Mouse (Mus musculus) brain, adult 2 months (tissue): ENCODE data around the gene Auts2.
"Not testable (repeated sequence)": the region's sequence is repeated elsewhere in the genome, so short reads cannot be mapped to it uniquely, and the experiment has no call there.

Experiments used
- DNase-seq: peaks from one replicate; pipeline ENCODE4 v3.0.0; 2011; ENCODE audit warnings: low read depth, low spot score

The Auts2 gene

DNA sequence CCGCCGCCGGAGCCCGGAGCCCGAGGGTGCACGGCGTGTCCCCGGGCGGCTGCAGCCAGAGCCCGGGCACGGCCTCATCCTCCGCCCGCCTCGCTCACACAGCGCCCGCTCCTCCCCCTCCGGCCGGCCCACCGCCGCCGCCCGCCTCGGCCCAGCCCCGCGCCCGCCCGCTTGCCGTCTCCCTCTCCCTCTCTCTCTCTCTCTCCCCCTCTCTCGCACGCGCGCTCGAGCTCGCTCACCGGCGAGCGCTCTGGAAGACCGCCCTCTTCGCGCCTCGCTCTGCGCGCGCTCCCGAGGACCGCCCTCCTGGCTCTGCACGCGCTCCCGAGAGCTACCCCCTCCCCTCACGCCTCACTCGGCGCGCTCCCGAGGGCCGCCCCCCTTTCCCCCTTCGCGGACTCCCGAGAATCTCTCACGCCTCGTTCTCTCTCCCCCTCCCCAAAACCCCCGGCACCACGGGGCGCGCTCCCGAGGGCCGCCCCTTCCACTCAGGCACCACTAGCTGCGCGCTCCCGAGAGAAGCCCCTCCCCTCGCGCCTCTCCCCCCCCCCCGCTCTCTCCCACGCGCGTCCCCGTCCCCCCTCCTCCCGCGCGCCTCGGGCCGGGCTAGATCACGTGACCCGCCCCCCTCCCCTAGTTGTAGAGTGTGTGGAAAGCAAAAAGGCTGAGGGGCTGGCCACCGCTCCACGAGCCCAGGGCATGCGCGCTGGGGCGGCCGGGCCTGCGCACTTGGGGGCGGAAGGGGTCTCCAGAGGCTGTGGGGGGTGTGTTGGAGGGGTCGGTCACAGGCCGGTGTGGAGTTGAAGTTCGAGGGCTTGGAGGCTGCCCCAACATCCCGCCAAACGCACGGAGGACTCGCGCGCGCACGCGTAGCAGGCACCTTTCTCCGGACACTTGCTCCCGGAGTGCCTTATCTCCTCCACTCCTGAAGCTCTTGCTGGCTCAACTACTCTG, at the start of gene Auts2:
TSS of gene Auts2 (minus strand) at position 227 of the 954 bp plus-strand sequence.
- DNase-seq: peak; percentile 96

DNA sequence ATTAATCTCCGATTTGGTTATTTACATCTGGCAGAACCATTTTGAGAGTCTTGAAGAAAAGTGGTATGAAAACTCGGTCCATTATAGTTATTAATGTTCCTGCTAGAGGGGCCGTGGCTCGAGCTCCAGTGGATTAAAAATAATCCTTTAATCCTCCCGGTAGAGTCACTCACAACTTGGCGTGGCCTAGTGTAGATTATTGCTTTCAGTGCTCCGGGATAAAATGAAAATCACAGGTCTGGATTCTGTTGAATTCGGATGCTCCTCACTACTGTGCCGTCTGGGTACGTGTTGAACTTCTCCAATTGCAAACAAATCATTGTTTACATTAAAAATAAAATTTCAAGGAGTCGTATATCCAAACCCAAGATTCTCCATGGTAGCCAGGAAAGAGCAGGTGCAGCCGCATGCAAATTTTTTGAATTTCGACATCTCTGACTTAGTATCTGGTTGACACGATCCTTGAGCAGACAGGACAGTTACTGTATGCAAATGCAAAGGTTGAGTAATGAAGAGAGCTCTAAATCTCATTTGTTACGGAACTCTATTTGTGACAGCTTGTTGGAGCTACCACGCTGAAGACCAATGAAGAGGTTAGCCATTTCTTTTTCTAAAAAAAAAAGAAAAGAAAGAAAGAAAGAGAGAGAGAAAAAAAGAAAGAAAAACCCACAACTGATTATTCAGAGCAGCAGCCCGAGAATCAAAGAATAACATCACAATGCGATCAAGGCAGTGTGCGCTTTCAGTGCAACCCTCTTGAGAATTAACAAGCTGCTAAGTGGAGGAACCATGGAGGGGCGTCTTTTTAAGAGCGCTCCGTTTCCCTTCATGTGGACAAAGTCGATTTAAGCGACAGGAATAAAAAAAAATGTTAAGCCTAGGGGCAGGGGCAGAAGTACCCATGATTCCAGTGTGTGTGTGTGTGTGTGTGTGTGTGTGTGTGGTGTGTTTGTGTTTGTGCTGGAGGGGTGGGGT, 48.9 kb upstream of the Auts2 start:
- DNase-seq: no peak

DNA sequence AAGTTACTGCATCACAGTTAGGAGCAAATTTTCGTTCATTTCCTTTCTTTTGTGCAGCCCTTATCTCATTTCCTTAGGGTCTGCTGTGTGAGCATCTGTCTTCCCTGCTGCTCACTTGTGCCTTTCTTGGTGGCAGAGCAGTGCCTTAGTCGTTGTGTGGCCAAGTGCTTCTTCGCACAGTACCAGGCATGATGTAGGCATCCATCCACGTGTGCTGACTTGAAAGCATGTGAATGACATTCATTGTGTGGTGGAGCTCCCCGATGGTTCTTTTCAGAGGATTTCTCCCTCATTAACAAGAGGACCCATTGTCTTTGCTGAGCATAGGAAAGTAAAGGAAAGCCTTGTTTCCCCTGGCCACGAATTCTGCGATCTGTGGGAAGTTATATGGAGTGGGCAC, 36.6 kb upstream of the Auts2 start:
- DNase-seq: peak; percentile 74

DNA sequence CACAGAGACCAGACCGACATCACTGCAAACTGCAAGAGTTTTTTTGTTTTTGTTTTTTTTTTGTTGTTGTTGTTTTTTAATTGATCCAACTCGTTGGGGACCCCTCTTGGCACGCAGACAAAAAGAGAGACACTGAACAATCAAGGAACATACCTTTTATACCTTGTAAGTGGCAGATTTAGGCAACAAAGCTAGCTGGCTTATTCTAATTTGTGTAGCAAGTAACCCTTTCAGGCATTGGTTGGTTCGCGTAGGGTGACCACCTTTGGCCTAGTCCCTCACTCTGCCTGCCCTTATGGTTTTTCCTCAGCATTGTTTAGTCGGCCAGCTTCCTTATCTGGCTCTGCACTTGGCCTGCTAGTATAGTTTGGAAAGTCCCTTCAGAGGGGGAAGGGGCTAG, 17.6 kb upstream of the Auts2 start:
- not testable (repeated sequence) for DNase-seq

DNA sequence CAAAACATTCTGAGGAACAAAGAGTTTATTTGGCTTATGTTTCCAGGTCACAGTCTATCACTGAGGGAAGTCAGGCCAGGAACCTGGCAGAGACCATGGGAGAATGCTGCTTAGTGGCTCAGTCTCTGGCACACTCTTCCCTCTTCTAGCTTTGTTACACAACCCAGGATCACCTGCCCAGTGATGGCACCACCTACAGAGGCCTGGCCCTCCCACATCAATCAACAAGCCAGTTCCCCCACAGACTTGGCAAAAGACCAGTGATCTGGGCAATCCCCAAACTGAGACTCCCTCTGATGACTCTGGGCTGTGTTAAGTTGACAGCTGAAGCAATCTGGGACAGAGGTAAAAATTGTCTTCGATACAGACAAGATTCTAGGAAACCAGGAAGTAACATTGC, 2.6 kb upstream of the Auts2 start:
- peak; percentile 41 for DNase-seq

DNA sequence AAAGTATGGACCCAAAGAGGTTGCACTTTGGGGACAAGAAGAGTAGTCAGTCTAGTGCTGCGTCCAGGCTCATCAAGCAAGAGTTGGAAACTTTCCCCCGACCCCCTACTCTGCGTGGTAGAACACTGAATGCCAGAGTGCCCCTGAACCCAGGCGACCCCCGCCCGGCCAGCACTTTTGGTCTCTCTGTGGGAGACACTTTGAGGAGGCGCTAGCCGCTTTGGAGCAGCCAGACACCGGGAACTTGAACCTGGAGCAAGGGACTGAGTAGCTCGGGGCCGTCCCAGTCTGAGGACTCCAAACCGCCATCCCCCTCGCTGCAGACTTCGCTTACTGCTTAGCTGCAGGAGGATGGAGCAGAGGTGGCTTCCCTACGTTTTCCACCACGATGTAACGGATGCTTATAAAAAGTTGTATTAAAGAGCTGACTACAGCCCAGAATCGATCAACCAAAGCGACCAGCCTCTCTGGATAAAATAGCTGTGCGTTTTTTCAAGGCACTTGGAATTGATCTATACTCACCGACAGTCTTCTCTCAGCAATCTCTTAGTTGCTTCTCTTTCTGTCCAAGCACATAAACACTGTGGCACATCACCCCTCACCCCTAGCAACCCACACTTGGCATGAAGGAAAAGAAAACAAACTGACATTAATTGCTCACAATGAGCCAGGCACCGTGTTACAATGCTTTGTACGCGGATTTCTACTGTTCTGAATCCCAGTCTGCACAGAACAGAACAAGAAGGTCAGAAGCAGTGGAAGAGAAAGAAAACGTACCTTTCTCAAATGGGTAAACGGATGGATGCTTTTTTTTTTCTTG, 1.2 kb upstream of the Auts2 start:
- DNase-seq: no peak

DNA sequence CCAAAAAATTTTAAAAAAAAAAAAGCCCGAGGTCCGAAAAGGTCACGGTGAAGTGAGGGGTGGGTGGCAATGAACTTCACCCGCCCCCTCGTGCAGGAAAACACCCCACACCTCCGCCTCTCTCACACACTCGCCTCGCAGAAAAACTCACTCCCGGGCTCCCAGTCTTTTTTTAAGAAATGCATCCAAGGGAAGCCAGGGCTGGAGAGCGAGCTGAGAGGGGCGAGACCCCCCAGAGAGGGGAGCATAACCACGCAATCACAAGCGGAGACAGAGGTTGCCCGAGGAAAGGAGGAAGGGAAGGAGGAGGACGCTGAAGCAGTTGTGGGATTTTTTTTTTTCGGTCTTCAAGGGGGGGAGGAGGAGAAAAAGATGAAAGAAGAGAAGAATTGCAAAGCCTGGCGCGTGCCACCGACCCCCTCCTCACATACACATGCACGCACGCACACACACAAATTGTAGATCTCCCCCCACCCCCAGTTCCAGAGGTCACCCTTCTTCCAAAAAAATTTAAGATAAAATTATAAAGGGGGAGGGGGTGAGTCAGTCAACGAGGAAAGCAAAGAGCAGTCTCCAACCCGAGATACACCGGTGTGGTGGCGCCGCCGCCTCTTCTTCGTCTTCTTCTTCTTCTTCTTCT, 643 bp downstream of the Auts2 start:
- DNase-seq: peak; percentile 33

DNA sequence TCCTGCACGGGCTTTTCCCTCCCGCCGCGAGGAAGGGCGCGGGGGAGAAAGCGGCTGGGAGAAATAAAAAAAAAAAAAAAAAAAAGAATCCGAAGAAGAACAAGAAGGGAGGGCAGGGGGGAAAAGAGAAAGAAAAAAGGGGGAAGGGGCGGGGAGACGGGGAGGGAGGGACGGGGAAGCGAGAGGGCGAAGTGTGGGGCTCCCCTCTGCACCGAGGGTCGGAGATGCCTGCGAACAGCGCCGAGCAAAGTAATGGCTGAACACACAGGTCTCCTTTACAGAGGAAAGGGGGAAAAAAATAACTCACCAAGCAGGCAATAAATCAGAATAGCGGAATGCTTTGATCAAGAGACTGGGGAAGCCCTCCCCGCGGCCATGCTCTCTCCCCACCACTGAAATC, 1.2 kb downstream of the Auts2 start:
- peak; percentile 35 for DNase-seq

DNA sequence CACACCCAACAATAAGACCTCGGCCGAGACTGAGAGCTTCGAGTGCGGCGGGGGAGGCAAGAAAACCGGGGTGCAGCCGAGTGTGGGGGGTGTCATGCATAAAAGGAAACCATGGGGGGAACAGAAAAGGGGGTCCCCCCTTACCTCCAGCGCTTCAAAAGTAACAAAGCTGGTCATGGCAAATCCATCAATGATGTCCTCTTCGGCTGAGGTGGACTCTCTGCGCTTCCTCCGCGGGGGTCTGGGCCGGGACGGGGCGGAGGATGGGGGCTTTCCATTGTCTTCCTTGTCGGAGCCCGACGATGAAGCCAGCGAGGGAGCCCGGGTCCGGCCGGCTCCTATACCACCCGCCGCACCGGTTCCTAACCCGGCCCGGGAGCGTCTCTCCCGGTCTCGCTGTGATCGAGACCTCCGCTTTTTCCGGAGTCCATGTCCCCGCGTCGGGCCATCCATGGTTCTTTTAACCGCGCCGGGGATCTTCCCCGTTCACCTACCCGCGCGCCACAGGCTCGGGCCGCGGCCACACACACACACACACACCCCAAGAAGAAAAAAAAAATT, 1.7 kb downstream of the Auts2 start:
- DNase-seq: peak; percentile 27

DNA sequence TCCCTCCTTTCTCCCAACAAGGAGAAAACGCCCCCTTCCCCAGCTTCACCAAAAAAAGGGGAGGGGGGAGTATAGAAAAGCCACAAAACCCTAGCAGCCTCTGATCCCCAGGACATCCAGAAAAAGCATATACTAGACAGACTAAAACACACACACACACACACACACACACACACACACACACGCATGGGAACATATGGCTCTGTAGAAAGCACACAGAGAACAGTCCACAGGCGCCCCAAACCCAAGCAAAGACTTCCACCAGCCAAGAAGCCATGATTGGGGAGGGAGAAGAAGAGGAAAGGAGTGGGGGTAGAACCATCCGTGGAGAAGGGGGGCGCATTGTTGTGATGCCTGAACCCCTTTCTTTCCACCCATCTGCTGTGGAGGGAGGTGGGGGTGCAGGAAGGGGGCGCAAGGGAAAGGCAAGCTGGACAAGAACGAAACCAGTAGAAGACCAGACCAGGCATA, 2.3 kb downstream of the Auts2 start:
- peak; percentile 68 for DNase-seq

DNA sequence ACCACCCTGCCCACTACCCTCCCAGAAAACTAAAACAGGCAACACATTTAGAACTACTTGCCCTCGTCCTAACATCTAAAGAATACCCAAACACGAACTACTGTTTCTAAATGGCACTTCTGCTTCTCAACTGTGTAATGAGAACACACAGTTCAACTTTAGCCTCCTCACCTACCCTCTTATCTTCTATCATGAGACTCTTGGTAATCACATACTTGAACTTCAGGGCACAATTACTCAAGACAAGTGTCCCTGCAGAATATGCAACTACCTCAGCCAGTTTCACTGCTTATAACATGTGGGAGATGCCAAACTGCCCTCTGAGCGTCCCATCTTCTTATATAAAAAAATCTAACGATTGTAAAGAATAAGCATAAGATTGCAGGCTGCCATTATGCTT, 5.7 kb downstream of the Auts2 start:
- no peak for DNase-seq

DNA sequence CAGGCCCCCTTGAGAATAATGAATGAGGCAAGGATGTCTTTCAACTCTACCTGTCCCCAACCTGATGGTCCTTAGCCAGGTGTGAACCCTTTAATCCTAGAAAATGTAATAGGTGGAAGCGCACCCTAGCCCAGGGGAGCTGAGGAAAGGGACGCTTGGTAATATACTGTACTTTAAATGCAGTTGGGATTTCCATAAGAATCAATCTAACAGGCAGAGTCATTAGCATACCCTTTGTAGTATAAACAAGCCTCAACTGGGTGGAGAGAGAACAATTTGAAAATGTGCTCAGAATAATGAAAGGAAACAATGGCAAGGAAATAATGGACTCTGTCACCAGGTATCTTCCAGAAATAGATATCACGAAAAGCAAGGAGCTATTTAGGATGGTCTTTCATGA, 16.7 kb downstream of the Auts2 start:
- DNase-seq: no peak

DNA sequence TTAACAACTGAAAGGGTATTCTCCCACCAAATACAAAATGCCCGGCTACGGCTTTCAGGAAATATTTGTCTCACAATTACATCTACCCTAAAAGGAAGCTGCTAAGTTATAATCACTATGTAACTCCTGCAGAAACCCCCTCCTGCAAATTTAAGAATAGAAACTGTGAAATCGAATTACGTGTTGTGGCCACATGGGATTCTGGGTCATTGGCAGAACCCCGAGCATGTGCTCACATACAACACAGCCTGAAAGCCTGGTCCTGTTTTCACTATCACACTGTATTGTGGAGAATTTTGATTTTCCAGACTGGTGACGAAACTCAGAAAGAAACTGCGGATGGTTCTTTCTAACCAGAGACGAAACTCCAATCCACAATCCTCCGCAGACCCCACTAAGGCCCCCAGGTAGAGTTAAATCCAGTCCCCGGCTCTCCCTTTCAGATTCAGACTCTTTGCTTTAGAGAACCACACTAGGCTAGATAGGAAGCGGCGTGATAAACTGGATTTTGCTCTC, 21.7 kb downstream of the Auts2 start:
- DNase-seq: no peak

DNA sequence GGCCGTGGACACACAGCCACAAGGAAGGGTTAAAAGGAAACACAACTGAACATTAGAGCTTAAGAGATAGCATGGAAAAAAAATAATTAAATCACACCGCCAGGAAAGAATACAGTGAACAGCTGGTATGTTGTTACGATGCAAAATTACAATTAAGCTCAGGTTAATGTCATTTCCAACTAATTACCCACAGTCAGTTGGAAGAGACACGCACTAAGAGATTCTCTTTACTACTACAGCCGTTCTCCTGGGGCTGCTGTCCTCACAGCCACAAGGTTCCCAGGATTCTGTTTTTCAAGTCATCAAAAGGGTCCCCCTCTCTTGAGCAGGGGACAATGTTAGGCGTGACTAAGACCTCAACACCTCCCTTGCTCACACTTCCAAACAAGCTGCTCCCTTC, 25.3 kb downstream of the Auts2 start:
- no peak for DNase-seq

DNA sequence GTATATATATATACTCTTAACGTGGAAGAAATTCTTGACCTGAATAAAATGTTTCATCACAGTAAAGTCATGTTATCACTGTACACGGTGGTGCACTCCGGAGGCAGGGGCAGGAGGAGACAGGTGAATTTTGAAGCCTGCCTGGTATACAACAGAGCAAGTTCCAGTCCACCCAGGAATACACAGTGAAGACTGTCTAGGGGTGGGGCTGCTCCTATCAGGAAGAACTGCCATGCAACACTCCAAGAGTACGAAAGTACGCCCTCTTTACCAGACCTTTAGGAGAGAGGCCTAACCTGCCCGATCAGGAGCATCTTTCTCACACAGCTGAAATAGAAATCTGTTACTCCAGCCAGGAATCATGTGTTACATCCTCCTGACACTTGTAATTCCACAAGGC, 28.6 kb downstream of the Auts2 start:
- no peak for DNase-seq

DNA sequence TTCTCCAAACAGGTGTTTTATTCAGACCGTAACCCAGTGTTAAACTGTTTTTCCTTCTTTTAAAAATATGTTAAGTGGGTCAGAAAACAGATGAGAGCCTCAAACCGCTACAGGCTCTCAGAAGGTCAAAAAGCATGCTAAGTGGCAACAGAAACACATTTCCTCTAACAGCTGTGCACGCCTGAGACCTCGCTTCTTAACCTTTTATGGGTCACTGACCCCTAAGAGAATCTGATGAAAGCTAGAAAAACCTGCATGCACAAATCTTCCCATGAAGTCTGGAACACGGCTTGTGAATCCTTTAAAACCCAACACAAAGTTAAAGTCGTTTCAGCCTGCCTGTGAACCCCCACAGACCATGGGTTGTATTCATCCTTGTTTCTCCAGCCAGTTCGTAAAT, 29.9 kb downstream of the Auts2 start:
- DNase-seq: no peak

DNA sequence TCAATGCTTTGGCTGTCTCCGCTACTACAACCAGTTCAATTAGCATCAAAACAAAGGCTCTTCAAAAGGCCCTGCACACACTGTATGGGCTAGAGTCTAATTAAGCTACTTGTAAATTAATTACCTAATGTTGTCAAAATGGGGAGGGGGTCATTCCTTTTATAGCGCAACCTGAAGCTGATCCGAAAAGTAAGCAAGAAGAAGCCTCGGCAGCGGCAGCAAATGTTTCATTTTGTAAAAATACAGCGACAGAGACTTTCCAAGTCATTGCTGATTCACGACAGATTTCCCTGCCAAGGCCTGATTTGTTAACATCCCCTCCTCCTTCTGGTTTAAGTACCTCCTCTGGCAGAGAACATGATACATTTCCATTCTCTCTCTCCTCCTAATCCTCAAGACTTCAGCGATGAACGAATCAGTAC, 33.7 kb downstream of the Auts2 start:
- DNase-seq: peak; percentile 84

DNA sequence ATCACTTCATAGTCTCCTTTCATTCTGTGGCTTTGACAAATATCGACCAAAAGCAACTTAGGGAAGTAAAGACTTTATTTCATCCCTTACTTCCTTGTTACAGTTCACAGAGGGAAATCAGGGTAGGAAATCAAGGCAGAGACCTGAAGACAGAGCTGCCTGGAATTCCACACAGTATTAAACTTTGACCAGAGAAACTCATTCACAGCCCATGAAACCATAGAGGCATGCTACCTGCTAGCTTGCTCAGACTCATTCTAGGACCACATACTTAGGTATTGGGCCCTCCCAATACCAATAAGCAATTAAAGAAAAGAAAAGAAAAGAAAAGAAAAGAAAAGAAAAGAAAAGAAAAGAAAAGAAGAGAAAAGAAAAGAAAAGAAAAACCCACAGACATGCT, 38.3 kb downstream of the Auts2 start:
- DNase-seq: no peak

DNA sequence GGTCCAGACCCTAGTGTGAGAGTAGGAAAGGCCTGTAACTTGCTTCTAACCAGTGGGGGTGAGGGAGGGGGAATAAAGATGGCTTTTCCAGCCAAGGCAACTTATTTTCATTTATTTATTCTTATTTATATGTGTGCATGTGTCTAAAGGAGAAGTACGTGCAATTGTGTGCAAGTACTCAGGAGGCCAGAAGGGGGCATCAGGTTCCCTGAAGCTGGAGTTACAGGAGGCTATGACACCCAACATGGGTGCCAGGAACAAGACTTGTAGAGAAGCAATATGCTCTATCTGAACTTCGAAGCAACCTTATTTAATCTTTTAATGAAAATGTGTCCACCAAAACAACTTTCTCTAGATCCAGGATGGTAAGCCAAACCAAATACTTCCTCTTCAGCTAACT, 39.7 kb downstream of the Auts2 start:
- no peak for DNase-seq

DNA sequence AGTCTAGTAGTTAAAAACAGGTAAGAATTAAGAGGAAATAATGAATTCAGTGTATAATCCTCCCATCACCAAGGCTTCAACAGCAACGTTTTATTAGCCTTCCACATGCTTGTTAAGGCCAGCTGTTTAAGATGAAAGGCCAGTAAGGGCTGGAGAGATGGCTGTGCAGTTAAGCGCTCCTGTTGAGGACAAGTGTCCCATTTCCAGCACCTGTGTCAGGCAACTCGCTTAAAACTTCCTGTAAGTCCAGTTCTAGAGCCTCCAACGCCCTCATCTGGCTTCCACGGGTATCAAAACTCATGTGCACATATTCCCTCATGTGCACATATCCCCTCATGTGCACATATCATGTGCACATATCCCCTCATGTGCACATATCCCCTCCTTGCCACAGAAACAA, 41.1 kb downstream of the Auts2 start:
- no peak for DNase-seq
